In the genomic region with DNA sequence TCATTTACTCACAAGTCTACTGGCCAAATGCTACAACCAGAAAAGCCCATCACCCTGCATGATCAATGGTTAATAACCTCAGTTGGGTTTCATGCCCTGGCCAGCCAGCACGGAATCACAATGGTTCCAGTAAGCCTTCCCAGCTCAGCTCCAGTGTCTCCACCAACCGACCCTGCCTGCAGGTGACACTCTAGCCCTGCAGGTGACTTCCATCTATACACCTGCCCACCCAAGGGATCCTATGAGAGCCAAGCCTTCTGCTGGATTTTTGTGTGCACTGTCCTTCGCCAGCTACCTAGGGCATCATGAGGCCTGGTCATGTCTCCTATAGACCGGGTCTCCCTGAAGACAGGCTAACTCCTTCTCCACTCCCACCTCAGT, we compare ENCODE assay signal across 15 mouse cellular contexts.
DNase-seq lines count a peak whose midpoint lies in the region; ATAC-seq and TF ChIP-seq lines count a peak whose summit lies in the region.
"Had no signal": no experiment of that assay in that cellular context is flagged by ENCODE, and none has a peak within 500 bp of the region (broad histone marks: within the 10 kb centered on the region; RNA-seq: fewer than 3 reads in every experiment).

No protein-coding gene starts in this region.

- no peak overlapping the region for H3K4me2 ChIP-seq in forebrain, embryonic 15.5 days (replicated peaks)
- no peak overlapping the region for H3K4me2 ChIP-seq in forebrain, embryonic 13.5 days
- no peak overlapping the region for H3K4me2 ChIP-seq in lung, embryonic 16.5 days (ENCODE audit: low read depth, low read length)
- H3K4me2 ChIP-seq in midbrain, embryonic 16.5 days (ENCODE audit: low read length): no peak overlapping the region
- H3K4me2 ChIP-seq: limb, embryonic 15.5 days had no signal

- H3K9me3 ChIP-seq in forebrain, embryonic 15.5 days: no peaks in the 10 kb centered on the region
- no peaks in the 10 kb centered on the region for H3K9me3 ChIP-seq in forebrain, embryonic 13.5 days (replicated peaks)
- no peaks in the 10 kb centered on the region for H3K9me3 ChIP-seq in lung, embryonic 16.5 days (ENCODE audit: control insufficient read depth, low read length)
- H3K9me3 ChIP-seq in midbrain, embryonic 16.5 days (replicated peaks; ENCODE audit: control insufficient read depth, low read length, poor library complexity, severe bottlenecking): no peaks in the 10 kb centered on the region; the same call in 1 of the 2 replicates
- H3K9me3 ChIP-seq: limb, embryonic 15.5 days had no signal

- no peak for DNase-seq in kidney, adult 2 months
- no peak for DNase-seq in kidney, adult 9 months
- no peak for DNase-seq in lung, postnatal 14 days
- DNase-seq: adrenal gland, postnatal 25 days; layer of hippocampus, adult 9-11 months; right cerebral cortex, postnatal 25 days had no signal

- H3K27ac ChIP-seq in forebrain, embryonic 15.5 days (replicated peaks): no peak overlapping the region
- H3K27ac ChIP-seq in forebrain, embryonic 13.5 days: no peak overlapping the region
- H3K27ac ChIP-seq in kidney, adult 2 months (ENCODE audit: insufficient read depth, low read depth, low read length): no peak overlapping the region
- no peak overlapping the region for H3K27ac ChIP-seq in lung, embryonic 16.5 days (ENCODE audit: low read length)
- no peak overlapping the region for H3K27ac ChIP-seq in midbrain, embryonic 16.5 days (ENCODE audit: low read length)
- H3K27ac ChIP-seq: limb, embryonic 15.5 days had no signal

- WGBS in forebrain, embryonic 15.5 days: 48% methylated on average over 4 of the region's 4 CpGs
- 29% methylated on average over 4 of the region's 4 CpGs for WGBS in forebrain, embryonic 13.5 days
- 70% methylated on average over 4 of the region's 4 CpGs for WGBS in kidney, adult 2 months
- WGBS in lung, embryonic 16.5 days: 62% methylated on average over 4 of the region's 4 CpGs
- 32% methylated on average over 4 of the region's 4 CpGs for WGBS in midbrain, embryonic 16.5 days

- peaks cover 14% of the 10 kb centered on the region for H3K4me1 ChIP-seq in forebrain, embryonic 15.5 days
- peaks cover 14% of the 10 kb centered on the region for H3K4me1 ChIP-seq in forebrain, embryonic 13.5 days
- no peaks in the 10 kb centered on the region for H3K4me1 ChIP-seq in kidney, adult 2 months (ENCODE audit: control insufficient read depth, insufficient read depth, low read length)
- no peaks in the 10 kb centered on the region; the same call in 1 of the 2 replicates for H3K4me1 ChIP-seq in lung, embryonic 16.5 days (replicated peaks; ENCODE audit: control insufficient read depth, insufficient read depth, low read length)
- H3K4me1 ChIP-seq in midbrain, embryonic 16.5 days (ENCODE audit: control insufficient read depth, insufficient read depth, low read length): peaks cover 9% of the 10 kb centered on the region; the same call in 1 of the 2 replicates

- H3K36me3 ChIP-seq in forebrain, embryonic 15.5 days: no peaks in the 10 kb centered on the region
- no peaks in the 10 kb centered on the region for H3K36me3 ChIP-seq in forebrain, embryonic 13.5 days (ENCODE audit: poor library complexity, severe bottlenecking)
- H3K36me3 ChIP-seq in kidney, adult 2 months (ENCODE audit: control insufficient read depth, insufficient read depth, low read length): no peaks in the 10 kb centered on the region
- no peaks in the 10 kb centered on the region for H3K36me3 ChIP-seq in lung, embryonic 16.5 days (ENCODE audit: control insufficient read depth, insufficient read depth, low read length)
- H3K36me3 ChIP-seq in midbrain, embryonic 16.5 days (ENCODE audit: control insufficient read depth, insufficient read depth, low read length): no peaks in the 10 kb centered on the region
- H3K36me3 ChIP-seq: limb, embryonic 15.5 days had no signal

- H3K4me3 ChIP-seq in forebrain, embryonic 15.5 days: no peak overlapping the region
- H3K4me3 ChIP-seq in forebrain, embryonic 13.5 days: no peak overlapping the region
- H3K4me3 ChIP-seq in kidney, adult 2 months (ENCODE audit: insufficient read depth, low read depth, low read length): no peak overlapping the region
- H3K4me3 ChIP-seq in lung, embryonic 16.5 days (ENCODE audit: low read length): no peak overlapping the region
- H3K4me3 ChIP-seq in midbrain, embryonic 16.5 days (ENCODE audit: low read depth, low read length): no peak overlapping the region
- H3K4me3 ChIP-seq: limb, embryonic 15.5 days; megakaryocyte, embryonic 14.5 days had no signal

- 0 out of 2 replicates have a peak, but pooled peaks have one; percentile 29 for ATAC-seq in forebrain, embryonic 15.5 days (replicated peaks)
- ATAC-seq in forebrain, embryonic 13.5 days: no peak
- 0 out of 2 replicates have a peak, but pooled peaks have one; percentile 24 for ATAC-seq in lung, embryonic 16.5 days (ENCODE audit: low read depth)
- ATAC-seq in midbrain, embryonic 16.5 days: peak; percentile 17; the same call in 1 of the 2 replicates
- no peak for ATAC-seq in erythroid progenitor cell, adult 5-6 weeks (replicated peaks; ENCODE audit: low FRiP score, poor library complexity, severe bottlenecking)
- ATAC-seq: activated CD4-positive, CD25-positive, alpha-beta regulatory T cell, adult 4 months; inflammation-experienced regulatory T-cells, adult 6 months had no signal

- no peak overlapping the region for H3K9ac ChIP-seq in forebrain, embryonic 15.5 days (replicated peaks)
- no peak overlapping the region for H3K9ac ChIP-seq in forebrain, embryonic 13.5 days
- no peak overlapping the region for H3K9ac ChIP-seq in lung, embryonic 16.5 days (ENCODE audit: low read length)
- no peak overlapping the region for H3K9ac ChIP-seq in midbrain, embryonic 16.5 days (ENCODE audit: low read depth, low read length)
- H3K9ac ChIP-seq: limb, embryonic 15.5 days had no signal

- TF ChIP-seq POLR2A in kidney, adult 2 months (IDR thresholded peaks at IDR 0.05; ENCODE audit: low read depth, low read length): no peak

- no peaks in the 10 kb centered on the region for H3K27me3 ChIP-seq in forebrain, embryonic 15.5 days
- no peaks in the 10 kb centered on the region for H3K27me3 ChIP-seq in forebrain, embryonic 13.5 days
- no peaks in the 10 kb centered on the region for H3K27me3 ChIP-seq in kidney, adult 2 months (replicated peaks; ENCODE audit: control insufficient read depth, insufficient read depth, low read length)
- no peaks in the 10 kb centered on the region for H3K27me3 ChIP-seq in lung, embryonic 16.5 days (ENCODE audit: control insufficient read depth, insufficient read depth, low read depth, low read length)
- H3K27me3 ChIP-seq in midbrain, embryonic 16.5 days (ENCODE audit: control insufficient read depth, insufficient read depth, low read depth, low read length): no peaks in the 10 kb centered on the region
- H3K27me3 ChIP-seq: limb, embryonic 15.5 days had no signal

- TF ChIP-seq CTCF in kidney, adult 2 months (conservative IDR thresholded peaks at IDR 0.05; ENCODE audit: insufficient read depth, insufficient read length, low read depth, low read length): peak; percentile 51

Comparison
In these comparisons a context has a peak if more than half of its experiments do, and no peak if none do; other contexts are left out.
1. ATAC-seq: peak in forebrain, embryonic 15.5 days (single experiment), lung, embryonic 16.5 days (single experiment) and midbrain, embryonic 16.5 days (single experiment); none in forebrain, embryonic 13.5 days (single experiment) and erythroid progenitor cell, adult 5-6 weeks (single experiment).